Mouse (Mus musculus): ENCODE measurements at regions not wholly inside any gene's neighbourhood (a gene's known extent, or its start where the extent isn't known, plus 50 kb on each side); places are given as distances from the start of the nearest gene placed in this dataset.

DNA sequence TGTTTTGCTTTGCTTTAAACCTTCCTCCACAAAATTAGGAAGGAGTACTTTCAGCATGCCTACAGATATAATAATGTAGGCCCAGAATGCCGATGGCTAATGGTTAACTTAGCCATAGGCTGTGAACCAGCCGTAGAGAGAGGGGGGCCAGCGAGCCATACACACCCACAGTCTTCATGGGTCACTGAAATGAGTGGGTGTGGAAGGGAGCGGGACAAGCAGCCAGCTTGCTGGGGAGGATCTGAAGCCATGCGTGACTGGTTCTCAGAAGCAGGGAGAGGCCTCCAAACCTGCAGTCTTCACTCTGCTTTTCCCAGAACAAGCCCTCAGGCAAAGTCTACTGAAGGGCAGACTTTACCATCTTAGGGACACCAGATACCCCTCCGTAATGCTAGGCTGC, 50.8 kb upstream of the Ptpn13 start:
- no peak for DNase-seq (ENCODE audit: low spot score in 2 of 2)

GRCm38 (mm10) chr5:103373089-103373488, 51.9 kb upstream of the Ptpn13 start:
- DNase-seq (ENCODE audit: low spot score in 2 of 2) = no peak

DNA sequence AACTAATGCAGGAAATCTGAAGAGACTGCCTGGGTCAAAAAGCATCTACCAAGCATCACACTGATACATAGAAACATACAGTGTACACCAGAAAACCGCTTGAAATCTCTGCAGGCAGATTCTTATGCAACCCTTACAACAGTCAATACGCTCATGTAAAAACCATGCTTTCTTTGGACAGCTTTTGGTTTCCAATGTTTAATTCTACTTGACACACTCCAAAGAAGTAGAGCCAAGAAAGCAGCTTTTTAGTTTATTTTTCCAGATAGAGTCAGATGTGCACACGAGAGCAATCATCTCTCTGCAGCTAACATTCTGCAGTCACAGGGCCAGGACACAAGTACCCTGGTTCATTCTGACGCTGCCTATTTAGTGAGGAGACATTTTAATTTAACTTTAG, 54.5 kb upstream of the Ptpn13 start:
- DNase-seq (ENCODE audit: low spot score in 2 of 2) = no peak

- no peak for DNase-seq (ENCODE audit: low spot score in 2 of 2)
Measured at GRCm38 (mm10) chr5:103368993-103369392, 56.0 kb upstream of the Ptpn13 start.

- DNase-seq (ENCODE audit: low spot score in 2 of 2) = no peak
Measured at GRCm38 (mm10) chr5:103367201-103367671, 57.8 kb upstream of the Ptpn13 start.

- DNase-seq (ENCODE audit: low spot score in 2 of 2) = no peak
Measured at GRCm38 (mm10) chr5:103365700-103366448, 59.1 kb upstream of the Ptpn13 start.

- DNase-seq (ENCODE audit: low spot score in 2 of 2) = no peak
Measured at GRCm38 (mm10) chr5:103364791-103365699, 59.9 kb upstream of the Ptpn13 start.

GRCm38 (mm10) chr5:103360775-103361247, 64.2 kb upstream of the Ptpn13 start:
- DNase-seq (ENCODE audit: low spot score in 2 of 2) = no peak

- DNase-seq (ENCODE audit: low spot score in 2 of 2) = no peak
Measured at GRCm38 (mm10) chr5:103360360-103360759, 64.6 kb upstream of the Ptpn13 start.

DNA sequence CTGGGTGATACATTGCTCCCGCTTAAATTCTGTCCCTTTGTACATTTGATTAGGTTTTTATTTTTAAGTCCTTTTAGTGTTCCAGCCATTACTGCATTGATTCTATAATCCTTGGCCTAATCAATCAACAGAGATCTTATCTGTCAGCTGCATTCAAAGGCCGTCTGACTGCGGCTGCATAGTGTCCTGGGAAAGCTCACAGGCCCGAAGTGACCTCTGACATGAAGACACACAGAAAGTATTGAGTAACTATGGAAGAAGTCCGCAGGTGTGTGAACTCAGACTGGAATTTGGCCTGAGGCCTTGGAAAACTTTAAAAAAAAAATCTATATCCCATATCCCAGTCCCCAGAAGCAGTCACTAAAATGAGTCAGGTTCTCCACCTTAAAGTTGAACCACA, 67.4 kb upstream of the Ptpn13 start:
- no peak for DNase-seq (ENCODE audit: low spot score in 2 of 2)

- no peak for DNase-seq (ENCODE audit: low spot score in 2 of 2)
Measured at GRCm38 (mm10) chr5:103356500-103356899, 68.5 kb upstream of the Ptpn13 start.

DNA sequence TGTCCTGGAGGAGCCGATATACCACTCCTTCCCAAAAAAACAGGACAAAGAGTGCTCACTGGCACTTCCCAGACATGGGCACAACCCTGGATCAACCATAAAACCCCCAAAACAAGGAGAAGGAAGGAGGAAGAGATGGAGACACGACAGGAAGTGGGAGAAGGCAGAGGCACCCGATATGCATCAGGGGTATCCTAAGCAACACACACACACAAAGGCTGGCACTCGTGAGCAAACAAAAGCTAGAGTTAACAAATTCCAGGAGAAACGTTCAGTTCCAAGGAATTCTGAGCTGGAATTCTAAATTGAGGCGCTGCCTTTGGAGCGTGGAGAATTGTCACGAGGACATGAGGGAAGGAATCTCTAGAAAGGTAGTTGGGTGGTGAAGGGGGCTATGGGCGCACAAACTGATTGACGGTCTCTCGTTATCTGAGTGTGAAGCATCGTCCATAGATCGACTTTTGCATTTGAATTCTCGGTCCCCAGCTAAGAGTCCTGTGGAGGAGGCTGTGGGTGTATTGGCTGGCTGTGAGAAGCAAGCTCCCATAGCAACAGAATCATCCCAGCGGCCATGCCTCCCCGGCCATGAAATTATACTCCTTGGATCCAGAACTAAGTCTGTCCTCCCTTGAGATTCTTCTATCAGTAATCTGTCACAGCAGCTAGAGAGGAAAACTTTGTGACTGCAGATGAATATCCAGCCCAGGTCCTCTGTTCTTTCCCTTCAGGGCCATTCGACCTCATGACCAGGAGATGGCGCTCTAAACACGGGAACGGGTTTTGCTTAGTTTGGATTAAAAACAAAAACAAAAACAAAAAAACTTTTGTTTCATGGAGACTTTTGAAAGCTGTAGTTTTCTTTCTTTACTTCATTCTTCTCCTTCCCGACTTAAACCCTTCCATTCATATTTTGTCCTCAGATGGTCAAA, 69.4 kb upstream of the Ptpn13 start:
- DNase-seq (ENCODE audit: low spot score in 2 of 2) = peak in 1 of 2 experiments; percentile 7

- DNase-seq (ENCODE audit: low spot score in 2 of 2) = no peak
Measured at GRCm38 (mm10) chr5:103343869-103344268, 81.1 kb upstream of the Ptpn13 start.

GRCm38 (mm10) chr5:103341456-103341855, 83.5 kb upstream of the Ptpn13 start:
- no peak for DNase-seq (ENCODE audit: low spot score in 2 of 2)

DNA sequence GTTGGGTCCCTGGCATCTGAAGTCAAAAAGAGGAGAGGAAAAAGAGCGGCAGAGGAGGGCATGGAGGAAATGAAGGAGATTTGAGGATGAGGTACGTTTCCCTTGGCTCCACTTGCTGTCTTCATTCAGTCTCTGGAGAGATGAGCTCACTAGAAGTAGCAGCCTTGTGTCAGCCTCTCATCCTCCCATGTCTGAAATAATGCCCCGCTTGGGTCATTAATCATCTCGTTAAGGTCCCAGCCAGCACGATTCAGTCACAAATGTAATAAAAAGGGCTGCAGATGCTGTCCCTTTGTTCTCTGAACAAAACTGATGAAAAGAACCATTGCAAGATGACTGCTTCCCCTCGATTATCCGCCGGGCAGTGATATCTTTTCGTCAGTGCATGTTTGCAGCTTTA, 84.4 kb upstream of the Ptpn13 start:
- no peak for DNase-seq (ENCODE audit: low spot score in 2 of 2)

- DNase-seq (ENCODE audit: low spot score in 2 of 2) = no peak
Measured at GRCm38 (mm10) chr5:103336689-103337490, 88.1 kb upstream of the Ptpn13 start.

DNA sequence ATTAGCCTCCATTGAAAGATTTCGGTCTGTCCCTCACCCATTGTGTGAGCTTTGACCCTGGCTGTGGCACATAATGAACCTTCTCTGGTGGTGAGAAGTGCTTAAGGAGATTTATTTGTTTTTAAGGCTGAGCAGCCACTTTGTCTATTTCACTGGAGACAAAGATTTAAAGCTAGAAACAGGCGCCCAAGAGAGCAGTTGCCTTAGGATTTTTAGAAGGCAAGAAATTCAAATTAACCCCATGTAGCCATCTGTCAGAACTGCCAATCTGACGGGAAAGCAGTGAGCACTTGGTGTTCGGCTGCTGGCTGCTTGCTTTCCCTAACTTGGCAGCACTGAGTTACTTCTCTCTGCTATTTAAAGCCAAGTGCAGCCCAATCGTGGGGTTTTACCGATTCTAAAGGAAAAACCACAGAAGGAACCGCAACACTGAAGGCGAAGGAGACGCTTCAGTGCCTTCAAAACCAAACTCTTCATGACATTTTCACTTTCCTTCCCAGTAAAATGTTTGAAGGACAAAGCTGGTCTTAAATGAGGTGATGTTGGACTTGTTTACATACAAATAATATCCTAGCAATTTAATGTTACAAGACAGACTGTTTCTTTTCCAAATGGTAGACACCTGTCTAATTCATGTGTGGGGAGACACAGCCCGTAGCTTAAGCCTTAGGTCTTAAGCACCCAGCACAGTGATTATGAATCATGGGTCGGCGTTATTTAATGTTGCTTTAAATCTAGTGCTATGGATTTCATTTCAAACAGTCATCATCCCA, 88.9 kb upstream of the Ptpn13 start:
- no peak for DNase-seq (ENCODE audit: low spot score in 2 of 2)

DNA sequence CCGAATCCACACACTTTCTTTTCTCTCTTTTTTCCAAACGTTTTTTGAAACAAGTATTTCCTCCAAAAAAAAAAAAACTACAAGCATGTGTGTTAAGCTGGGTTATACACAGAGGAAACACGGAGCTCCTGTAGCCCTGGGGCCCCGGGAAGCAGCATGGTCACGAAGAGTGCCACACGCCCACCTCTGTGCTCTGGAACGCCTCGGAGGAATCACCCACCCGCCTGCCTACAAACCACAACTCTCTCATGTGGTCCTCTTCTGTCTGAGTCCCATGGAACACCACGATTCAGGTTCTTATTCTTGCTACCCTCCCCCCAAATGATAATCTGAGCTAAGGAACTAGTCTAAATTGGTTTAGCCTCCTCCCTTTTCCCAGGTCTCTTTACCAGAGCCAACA, 98.6 kb upstream of the Ptpn13 start:
- no peak for DNase-seq (ENCODE audit: low spot score in 2 of 2)

DNA sequence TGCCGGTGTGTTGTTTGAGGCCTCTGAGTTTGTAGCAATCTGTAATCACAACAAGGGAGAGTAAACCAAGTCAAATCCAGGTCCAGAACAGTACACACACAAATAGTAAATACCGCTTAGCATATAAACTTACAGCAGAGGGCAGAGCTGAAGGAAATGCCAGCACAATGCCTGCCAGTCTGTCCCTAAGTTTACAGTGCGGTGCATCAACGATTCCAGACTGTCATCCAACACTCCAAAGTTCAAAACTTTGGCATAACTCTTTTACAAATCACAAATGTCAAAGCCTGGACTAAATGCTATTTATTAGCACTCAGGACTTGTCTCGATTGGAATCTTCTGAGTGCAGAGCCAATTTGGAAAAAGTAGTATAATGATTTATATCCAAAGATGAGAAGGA, 104.7 kb upstream of the Ptpn13 start:
- no peak for DNase-seq (ENCODE audit: low spot score in 2 of 2)
